12 mouse cellular contexts compared by ENCODE assay signal in genomic region chr10:57828649-57829048, GRCm38 (mm10). TPM values are rescaled to one million over a fixed set of nuclear protein-coding genes. Genes with fewer than 3 reads are reported as not detected.
DNase-seq lines count a peak whose midpoint lies in the region; ATAC-seq and TF ChIP-seq lines count a peak whose summit lies in the region.
"Had no signal": no experiment of that assay in that cellular context is flagged by ENCODE, and none has a peak within 500 bp of the region (broad histone marks: within the 10 kb centered on the region; RNA-seq: fewer than 3 reads in every experiment).

No protein-coding gene starts in this region.

- H3K4me2 ChIP-seq in forebrain, embryonic 11.5 days (ENCODE audit: low read depth, low read length, severe bottlenecking): no peak overlapping the region
- no peak overlapping the region for H3K4me2 ChIP-seq in hindbrain, embryonic 15.5 days
- no peak overlapping the region for H3K4me2 ChIP-seq in neural tube, embryonic 12.5 days (replicated peaks)
- H3K4me2 ChIP-seq: embryonic facial prominence, embryonic 13.5 days; heart, embryonic 11.5 days had no signal

- intact Hi-C loops in left cerebral cortex, adult 2 months (cut with DNase I): loop anchor here (5.0 kb wide), 1 partner anchor 46 kb away; the partner anchor contains the start of gene Fabp7
- intact Hi-C loops in left cerebral cortex, postnatal 4 days (cut with DNase I): no loop called here

- WGBS in forebrain, embryonic 11.5 days: 25% methylated on average over 5 of the region's 5 CpGs
- WGBS in hindbrain, embryonic 15.5 days: 13% methylated on average over 5 of the region's 5 CpGs
- 23% methylated on average over 5 of the region's 5 CpGs for WGBS in neural tube, embryonic 12.5 days

- 0 out of 2 replicates have a peak, but pooled peaks cover 3% of the 10 kb centered on the region for H3K4me1 ChIP-seq in forebrain, embryonic 11.5 days (replicated peaks; ENCODE audit: control insufficient read depth, insufficient read depth, low read length)
- H3K4me1 ChIP-seq in hindbrain, embryonic 15.5 days (replicated peaks): no peaks in the 10 kb centered on the region
- no peaks in the 10 kb centered on the region; the same call in 1 of the 2 replicates for H3K4me1 ChIP-seq in neural tube, embryonic 12.5 days
- H3K4me1 ChIP-seq: embryonic facial prominence, embryonic 13.5 days had no signal

- no peak for DNase-seq in left cerebral cortex, adult 2 months (ENCODE audit: extremely low spot score in 1 of 2, low spot score in 2 of 2)
- no peak for DNase-seq in left cerebral cortex, postnatal 4 days
- peak; percentile 51 for DNase-seq in forebrain, embryonic 11.5 days (ENCODE audit: low spot score)
- no peak for DNase-seq in gastrocnemius, adult 8-10 months (ENCODE audit: low spot score in 2 of 2)
- no peak for DNase-seq in cerebellum, adult 11 months
- DNase-seq in lung, postnatal 4 days: no peak
- DNase-seq: kidney, postnatal 14 days; right cerebral cortex, postnatal 4 days had no signal

- no peak for TF ChIP-seq CTCF in left cerebral cortex, adult 2 months (IDR thresholded peaks at IDR 0.05)

- ATAC-seq in forebrain, embryonic 11.5 days (replicated peaks; ENCODE audit: low FRiP score): peak; percentile 86
- ATAC-seq in hindbrain, embryonic 15.5 days (ENCODE audit: low FRiP score, low read depth): peak; percentile 87
- peak; percentile 85 for ATAC-seq in neural tube, embryonic 12.5 days (ENCODE audit: low FRiP score, low read depth)

- no peaks in the 10 kb centered on the region for H3K9me3 ChIP-seq in forebrain, embryonic 11.5 days (ENCODE audit: control insufficient read depth, low read length)
- H3K9me3 ChIP-seq in hindbrain, embryonic 15.5 days: no peaks in the 10 kb centered on the region
- H3K9me3 ChIP-seq in neural tube, embryonic 12.5 days: no peaks in the 10 kb centered on the region
- H3K9me3 ChIP-seq: embryonic facial prominence, embryonic 13.5 days had no signal

- no peak overlapping the region for H3K9ac ChIP-seq in forebrain, embryonic 11.5 days (ENCODE audit: low read length)
- no peak overlapping the region for H3K9ac ChIP-seq in hindbrain, embryonic 15.5 days
- H3K9ac ChIP-seq in neural tube, embryonic 12.5 days: no peak overlapping the region
- H3K9ac ChIP-seq: embryonic facial prominence, embryonic 13.5 days had no signal

- H3K27me3 ChIP-seq in forebrain, embryonic 11.5 days (ENCODE audit: control insufficient read depth, insufficient read depth, low read length): no peaks in the 10 kb centered on the region
- no peaks in the 10 kb centered on the region for H3K27me3 ChIP-seq in hindbrain, embryonic 15.5 days
- H3K27me3 ChIP-seq in neural tube, embryonic 12.5 days (replicated peaks): no peaks in the 10 kb centered on the region
- H3K27me3 ChIP-seq: embryonic facial prominence, embryonic 13.5 days had no signal

- H3K36me3 ChIP-seq in forebrain, embryonic 11.5 days (ENCODE audit: control insufficient read depth, insufficient read depth, low read length): no peaks in the 10 kb centered on the region
- no peaks in the 10 kb centered on the region for H3K36me3 ChIP-seq in hindbrain, embryonic 15.5 days
- no peaks in the 10 kb centered on the region for H3K36me3 ChIP-seq in neural tube, embryonic 12.5 days
- H3K36me3 ChIP-seq: embryonic facial prominence, embryonic 13.5 days had no signal

- no peak overlapping the region for H3K4me3 ChIP-seq in left cerebral cortex, adult 2 months
- no peak overlapping the region for H3K4me3 ChIP-seq in forebrain, embryonic 11.5 days (ENCODE audit: low read depth, low read length)
- no peak overlapping the region for H3K4me3 ChIP-seq in hindbrain, embryonic 15.5 days
- no peak overlapping the region for H3K4me3 ChIP-seq in neural tube, embryonic 12.5 days
- H3K4me3 ChIP-seq: embryonic facial prominence, embryonic 13.5 days had no signal

- H3K27ac ChIP-seq in left cerebral cortex, adult 2 months: 0 out of 2 replicates have a peak overlapping the region, but pooled peaks have one; percentile 32
- H3K27ac ChIP-seq in forebrain, embryonic 11.5 days (ENCODE audit: low read depth, low read length): 0 out of 2 replicates have a peak overlapping the region, but pooled peaks have one; percentile 6
- no peak overlapping the region for H3K27ac ChIP-seq in hindbrain, embryonic 15.5 days (replicated peaks)
- no peak overlapping the region for H3K27ac ChIP-seq in neural tube, embryonic 12.5 days
- H3K27ac ChIP-seq: embryonic facial prominence, embryonic 13.5 days had no signal

RNA-seq across cellular contexts. Expression of gene Smpdl3a, which starts 34.5 kb away (rescaled TPM):
- total RNA-seq in left cerebral cortex, adult 2 months (2021): 10 to 100 TPM; 22.0 to 26.4 TPM
- total RNA-seq in left cerebral cortex, postnatal 4 days (2021): 10 to 100 TPM; 17.0 to 17.5 TPM
- polyA plus RNA-seq in forebrain, embryonic 11.5 days (2014; fragmentation: Nextera tagmentation; extraction: Ambion mirVana): 9.2 and 9.4 TPM in 2 replicates
- 28.5 and 32.1 TPM in 2 replicates for polyA plus RNA-seq in hindbrain, embryonic 15.5 days (2015; fragmentation: Nextera tagmentation; extraction: Ambion mirVana)
- polyA plus RNA-seq in neural tube, embryonic 12.5 days (2016; fragmentation: Nextera tagmentation; extraction: Ambion mirVana): 15.1 and 17.8 TPM in 2 replicates
- 10 to 100 TPM; 82.1 to 88.0 (median 82.5) TPM for total RNA-seq in gastrocnemius, adult 8-10 months (2022)

RNA-seq across cellular contexts. Expression of gene Fabp7, which starts 44.0 kb away (rescaled TPM):
- total RNA-seq in left cerebral cortex, adult 2 months (2021): 10 to 100 TPM; 48.7 to 65.4 TPM
- total RNA-seq in left cerebral cortex, postnatal 4 days (2021): 1,000 to 10,000 TPM; 1,039 to 1,099 TPM
- 595 and 640 TPM in 2 replicates for polyA plus RNA-seq in forebrain, embryonic 11.5 days (2014; fragmentation: Nextera tagmentation; extraction: Ambion mirVana)
- polyA plus RNA-seq in hindbrain, embryonic 15.5 days (2015; fragmentation: Nextera tagmentation; extraction: Ambion mirVana): 2,182 and 2,246 TPM in 2 replicates
- 1,782 and 1,857 TPM in 2 replicates for polyA plus RNA-seq in neural tube, embryonic 12.5 days (2016; fragmentation: Nextera tagmentation; extraction: Ambion mirVana)
- total RNA-seq in gastrocnemius, adult 8-10 months (2022): not detected

Comparison
In these comparisons a context has a peak if more than half of its experiments do, and no peak if none do; other contexts are left out.
1. H3K27ac ChIP-seq: peak in left cerebral cortex, adult 2 months (single experiment) and forebrain, embryonic 11.5 days (single experiment); none in hindbrain, embryonic 15.5 days (single experiment) and neural tube, embryonic 12.5 days (single experiment).
2. RNA of gene Fabp7, which starts 44.0 kb away (total RNA-seq): 1,039 to 1,099 TPM in left cerebral cortex, postnatal 4 days and 48.7 to 65.4 TPM in left cerebral cortex, adult 2 months; not detected in gastrocnemius, adult 8-10 months; every median in the first group is over 10 times any median in the second.
3. Peak in every context shown above with its lines, with median percentiles within 50 percentile points of each other: ATAC-seq.